Mouse (Mus musculus) adrenal gland, adult 18-20 months (tissue): Measurements from ENCODE around the gene Sstr3. TPM values are rescaled to one million over a fixed set of nuclear protein-coding genes. Genes with fewer than 3 reads are reported as not detected.
A peak's percentile ranks its signal among the peaks of the same experiment; 100 is the strongest.

Experiments used
- DNase-seq, 2 experiments: peaks; one replicate each; pipeline ENCODE4 v3.0.0; 2021 to 2022; ENCODE audit warnings: low spot score in 2 of 2
- total RNA-seq, 2 experiments: library from RNA; stranded (reverse); gene quantifications; 1 replicate in 1 of 2; 2 replicates in 1 of 2; pipeline ENCODE4 v1.2.3; 2021

The Sstr3 gene
- total RNA-seq, 2 experiments from 2014 or later, result 0.45 to 1.2 TPM

DNA sequence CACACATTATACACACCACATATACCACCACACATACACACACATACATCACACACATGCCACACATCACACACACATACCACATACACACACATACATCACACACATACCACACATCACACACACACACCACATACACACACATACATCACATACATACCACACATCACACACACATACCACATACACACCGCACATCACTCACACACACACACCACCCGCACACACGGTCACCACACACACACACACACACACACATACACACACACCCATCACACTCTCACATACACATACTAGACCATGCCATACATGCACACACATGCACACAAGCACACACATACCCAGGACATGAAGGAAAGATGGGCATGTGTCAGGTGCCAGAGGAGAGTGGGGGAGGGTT is 18.9 kb upstream of the Sstr3 start:
- DNase-seq, result no peak

DNA sequence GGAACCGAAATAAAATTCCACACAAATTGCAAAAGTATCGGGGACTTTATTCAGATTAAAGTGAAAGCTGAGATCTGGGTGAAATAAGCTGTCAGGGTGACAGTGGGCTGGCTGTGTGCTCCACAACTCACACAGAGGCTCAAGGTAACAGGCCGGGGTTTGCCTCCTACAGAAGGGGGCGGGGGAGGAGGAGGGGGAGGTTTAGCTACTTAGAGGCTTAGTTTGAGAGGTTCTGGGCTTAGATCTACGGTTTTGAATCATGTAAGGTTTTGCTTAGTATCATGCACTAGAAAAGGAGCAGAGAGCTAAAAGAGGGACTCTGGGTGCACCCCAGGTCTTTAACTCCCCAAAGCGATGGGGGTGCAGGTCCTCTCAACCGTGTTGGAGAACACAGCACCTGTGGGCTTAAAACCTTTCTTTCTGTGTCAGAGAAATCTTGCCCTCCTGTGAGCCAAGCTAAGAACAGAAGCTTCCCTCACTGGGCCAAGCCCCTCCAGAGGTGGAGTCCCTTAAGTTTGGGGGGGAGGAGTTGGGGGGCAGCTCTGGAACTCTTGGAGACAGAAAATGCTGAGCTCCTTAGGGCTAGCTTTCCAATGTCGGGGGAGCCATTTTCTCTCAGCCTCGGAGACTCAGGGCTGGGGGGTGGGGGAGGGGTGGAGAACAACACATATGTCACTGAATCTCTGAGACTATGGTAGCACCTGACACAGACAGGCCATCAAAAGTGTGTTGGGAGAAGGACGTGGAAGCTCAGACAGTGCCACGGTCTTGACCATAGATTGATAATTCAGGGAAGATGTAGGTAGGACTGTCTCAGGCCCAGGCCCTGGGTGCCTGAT is 14.9 kb upstream of the Sstr3 start:
- no peak for DNase-seq

DNA sequence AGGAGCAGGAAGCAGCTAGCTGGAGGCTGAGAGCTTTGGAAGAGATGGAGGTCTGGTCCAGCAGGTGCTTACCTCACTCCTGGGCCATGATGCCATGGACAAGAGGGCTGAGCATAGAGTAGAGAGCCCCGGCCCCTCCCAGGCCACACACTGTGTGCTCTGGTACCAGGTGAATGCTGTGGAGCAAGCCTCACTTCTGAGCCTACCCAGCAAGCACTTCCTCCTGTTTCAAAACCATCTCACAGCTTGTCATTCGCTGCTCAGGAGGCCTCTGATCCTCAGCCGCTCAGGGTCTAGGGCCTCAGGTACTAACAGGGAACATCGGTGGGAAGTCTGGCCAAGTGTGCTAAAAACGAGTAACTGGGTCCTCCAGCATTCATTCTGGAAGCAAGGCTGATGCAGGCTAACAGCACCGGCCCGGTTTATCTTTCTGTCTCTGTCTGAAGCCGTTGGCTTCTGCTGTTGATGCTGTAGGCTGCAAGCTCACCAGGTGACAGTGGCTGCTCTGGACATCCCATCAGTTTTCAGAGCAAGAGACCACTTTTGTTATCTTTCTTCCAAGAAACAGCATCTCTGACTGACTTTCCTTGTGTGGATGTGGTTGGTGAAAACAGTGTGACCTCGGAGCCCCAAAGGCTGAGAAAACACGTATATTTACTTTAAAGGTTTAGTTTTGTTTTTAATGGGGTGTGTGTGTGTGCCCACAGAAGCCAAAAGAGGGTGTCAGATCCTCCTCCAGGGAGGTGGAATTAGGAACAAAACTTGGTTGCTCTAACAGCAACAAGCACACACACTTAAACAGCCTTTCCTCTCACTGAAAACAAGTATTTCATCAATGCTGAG is 13.4 kb upstream of the Sstr3 start:
- no peak for DNase-seq

DNA sequence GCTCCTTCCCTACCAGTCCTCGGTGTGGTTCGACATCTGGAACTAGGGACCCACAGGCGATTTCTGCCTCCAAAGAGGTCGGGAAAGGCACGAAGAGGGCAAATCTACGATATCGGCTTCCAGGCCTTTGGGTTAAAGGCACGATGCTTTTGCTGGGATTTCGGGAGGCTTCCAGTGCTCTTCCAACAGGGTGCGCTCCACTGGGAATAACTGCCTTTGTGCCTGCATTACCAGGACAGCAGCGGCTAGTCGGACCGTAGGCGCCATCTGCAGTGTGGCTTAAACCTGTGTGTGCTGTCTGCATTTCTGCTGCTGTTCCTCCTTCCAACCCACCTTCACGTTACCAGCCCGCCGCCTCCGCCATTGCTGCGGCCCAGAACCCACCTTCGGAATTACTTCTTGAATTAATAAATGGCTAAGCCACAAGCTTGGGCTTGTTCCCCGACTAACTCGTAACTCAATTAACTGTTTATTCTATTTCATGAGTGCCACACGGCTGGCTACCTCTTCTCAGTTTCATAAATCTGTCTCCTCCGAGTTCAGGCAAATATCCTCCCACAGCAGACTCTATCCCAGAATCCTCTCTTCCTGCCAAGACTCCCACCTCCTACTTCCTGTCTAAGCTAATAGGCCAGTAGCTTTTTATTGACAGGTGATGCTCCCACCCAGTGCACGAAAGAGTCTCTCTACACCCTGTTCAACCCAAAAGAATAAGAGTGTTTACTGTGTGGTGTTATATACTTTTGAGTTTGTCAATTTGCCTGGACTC is 10.2 kb upstream of the Sstr3 start:
- DNase-seq, result no peak

DNA sequence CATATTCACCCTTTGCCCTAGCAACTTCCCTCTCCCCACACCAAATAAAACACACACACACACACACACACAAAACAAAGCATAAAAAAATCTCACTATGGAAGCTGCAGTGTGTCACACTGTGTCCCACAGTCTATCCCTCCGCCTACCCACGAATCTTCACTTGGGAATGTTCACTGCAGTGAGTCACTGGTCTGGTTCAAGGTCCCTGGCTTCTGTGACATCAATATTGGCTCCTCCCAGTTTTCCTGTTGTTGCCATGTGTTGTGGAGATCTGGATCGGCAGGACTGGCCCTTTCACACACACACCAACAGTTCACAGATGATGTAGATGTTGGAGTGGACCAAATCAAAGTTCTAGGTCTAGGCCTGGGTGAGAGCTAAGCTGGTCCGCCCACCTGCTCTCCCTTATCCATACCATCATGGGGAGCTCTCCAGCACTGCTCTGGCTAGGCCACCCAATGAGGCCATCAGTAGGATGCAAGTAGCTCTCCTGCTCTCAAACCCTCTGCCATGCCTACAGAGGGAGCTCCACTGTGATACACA is 4.8 kb upstream of the Sstr3 start:
- DNase-seq, result peak in 1 of 2 experiments; percentile 54

DNA sequence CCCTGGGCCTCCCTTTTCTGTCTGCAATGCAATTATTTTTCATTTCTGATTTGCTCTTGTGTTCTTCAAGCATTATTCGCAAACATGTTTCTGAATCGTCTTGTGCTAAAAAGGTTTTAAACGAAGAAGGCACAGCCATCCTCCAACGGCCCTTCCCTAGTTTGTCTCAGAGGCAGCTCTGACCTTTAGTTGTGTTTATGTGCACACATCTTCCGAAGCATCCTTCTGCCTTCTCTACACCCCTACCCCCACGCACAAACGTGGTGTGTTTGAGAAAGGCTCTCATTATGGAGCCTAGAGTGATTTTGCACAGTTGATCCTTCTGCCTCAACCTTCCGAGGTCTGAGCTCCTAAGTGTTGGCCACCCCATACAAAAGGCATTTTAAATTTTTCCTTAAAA is 4.2 kb upstream of the Sstr3 start:
- DNase-seq, result no peak

DNA sequence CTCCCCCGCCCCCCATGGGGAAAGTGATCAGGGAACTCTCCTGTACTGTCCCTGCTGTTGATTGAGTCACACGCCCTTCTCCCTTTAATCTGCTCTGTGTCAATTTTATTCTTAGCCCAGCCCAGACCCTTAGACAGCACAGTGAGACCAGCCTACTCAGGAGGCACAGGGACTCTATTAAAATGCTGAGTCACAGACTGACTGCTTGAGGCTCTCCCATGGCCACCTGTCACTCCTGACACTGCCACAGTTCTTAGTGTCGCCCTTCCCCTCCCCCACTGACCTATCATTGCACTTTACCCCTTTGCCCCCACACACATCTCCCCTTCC is 3.8 kb upstream of the Sstr3 start:
- peak in 1 of 2 experiments; percentile 35 for DNase-seq

DNA sequence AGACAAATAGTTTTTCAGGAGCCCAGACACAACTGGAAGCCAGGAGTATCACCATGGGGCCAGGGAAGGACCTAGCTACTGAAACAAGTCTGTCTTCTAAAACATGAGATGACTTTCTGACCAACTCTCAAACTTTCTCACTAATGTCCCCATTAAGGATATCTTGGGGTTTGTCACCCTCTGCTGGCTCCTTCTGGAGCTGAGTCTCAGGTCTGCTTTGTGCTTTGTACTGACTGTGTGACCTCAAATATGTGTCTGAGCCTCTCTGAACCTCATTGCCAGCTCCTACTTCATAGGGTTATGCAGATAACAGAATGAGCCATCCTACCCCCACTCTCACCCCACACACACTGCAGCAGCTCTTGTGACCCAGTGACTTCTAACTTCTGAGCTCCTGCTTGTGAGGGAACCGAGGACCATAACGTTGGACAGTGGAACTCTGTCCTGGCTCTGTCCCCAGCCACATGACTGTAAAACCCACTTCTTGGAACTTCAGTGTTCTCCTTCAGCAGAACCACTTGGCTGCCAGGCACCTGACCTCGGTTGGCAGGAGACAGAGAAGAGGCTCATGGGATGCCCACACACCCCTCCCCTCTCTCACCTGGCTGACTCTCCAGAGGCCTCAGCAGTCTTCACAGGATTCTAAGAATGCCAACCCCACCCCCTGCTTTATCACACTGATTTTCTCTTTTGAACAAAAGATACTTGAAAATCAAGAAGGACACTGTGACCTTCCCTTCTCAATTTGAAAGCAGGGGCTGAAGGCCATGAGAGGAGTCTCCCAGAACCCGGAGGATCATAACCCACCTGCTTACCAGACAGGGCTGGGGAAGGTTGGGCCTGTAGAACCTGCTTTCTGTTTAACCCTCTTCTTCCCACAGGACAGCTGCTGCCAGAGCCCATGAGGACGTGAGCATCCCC is 3.2 kb upstream of the Sstr3 start:
- DNase-seq, result peak in 1 of 2 experiments; percentile 59

DNA sequence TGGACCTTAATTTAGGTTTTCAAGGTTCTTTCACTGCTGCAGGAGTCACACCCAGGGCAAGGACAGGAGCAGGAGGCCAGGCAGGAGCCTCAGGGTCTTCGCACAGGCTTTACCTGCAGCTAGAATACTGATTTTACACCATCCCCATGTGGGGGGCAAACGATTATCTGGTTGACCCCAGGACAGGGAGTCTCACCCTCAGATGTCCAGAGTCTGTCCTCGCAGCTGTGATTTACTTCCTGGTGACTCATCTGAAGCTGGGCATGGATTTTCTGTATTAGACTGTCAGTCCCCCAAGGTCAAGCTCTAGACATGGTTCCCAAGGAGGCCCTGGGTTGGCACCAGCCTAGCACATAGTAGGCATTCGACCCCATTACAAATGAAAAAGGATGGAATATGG is 1.6 kb upstream of the Sstr3 start:
- DNase-seq, result no peak

DNA sequence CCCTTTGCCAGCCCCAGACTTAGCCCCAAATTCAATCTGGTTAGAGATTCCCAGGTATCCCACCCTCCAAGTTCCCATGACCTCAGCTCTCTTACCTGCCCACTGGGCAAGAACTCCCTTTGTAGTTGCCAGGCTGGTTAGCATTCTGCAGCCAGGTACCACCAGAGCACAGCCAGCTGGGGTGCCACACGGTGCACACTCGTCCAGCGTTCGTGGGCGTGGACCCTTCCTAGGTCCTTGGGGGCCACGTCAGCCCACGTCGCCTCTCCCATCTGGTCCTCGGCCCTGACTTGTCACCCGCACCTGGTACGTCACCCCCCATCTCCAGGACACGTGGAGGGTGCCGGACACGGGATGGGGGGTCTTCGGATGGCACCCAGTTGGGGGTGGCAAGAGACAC is 444 bp downstream of the Sstr3 start:
- DNase-seq, result no peak

DNA sequence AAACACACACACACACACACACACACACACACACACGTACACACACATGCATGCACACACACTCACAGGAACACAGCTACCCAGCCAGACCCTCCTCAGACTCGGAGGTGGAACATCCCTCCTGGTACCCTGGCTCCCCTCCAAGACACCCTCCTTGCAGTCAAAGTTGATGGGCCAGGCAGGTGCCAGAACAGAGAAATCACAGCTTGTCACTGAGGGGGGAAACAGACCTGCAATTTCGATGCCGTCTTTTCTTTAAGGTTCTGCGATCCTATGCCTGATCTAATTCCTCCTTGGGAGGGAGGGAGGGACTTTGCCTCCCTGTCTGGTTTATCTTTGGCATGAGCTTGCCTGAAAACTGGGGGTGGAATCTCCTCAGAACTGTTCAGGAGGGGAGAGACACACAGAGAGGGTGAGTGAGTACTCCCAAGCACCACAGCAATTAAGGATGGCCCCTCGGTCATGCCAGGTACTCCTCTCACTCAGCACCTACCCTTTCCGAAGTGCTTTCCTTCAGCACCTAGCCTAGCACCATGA is 1.6 kb downstream of the Sstr3 start:
- DNase-seq, result no peak

DNA sequence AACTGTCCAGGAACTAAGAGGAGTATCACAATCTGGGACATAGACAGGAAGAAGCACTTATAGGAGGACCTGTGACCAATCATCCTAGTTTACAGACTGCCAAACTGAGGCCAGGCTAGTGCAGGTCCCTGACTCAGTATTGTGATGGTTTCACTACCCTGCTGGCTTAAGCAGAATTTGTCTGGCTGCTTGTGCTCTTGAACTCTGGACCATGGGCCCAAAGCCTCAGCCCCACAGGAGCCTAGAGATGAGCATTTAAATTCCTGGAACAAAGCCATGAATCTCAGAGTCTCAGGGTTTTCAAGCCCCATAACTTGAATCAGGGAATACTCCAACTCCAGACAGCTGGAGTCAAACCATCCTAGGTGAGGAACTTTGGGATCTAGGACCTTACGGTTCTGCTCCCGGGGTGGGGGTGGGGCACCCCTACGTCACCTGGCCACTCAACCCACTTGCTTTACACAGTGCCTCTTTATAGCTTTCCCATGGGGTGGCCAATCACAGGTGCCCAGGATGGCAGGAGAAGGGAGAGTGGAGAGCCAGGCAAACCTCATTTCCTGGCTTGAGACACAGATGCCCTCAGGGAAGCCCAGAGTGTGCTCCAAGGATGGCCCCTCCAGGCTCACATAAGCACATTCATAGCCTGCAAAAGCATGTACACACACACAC is 2.3 kb downstream of the Sstr3 start:
- no peak for DNase-seq

DNA sequence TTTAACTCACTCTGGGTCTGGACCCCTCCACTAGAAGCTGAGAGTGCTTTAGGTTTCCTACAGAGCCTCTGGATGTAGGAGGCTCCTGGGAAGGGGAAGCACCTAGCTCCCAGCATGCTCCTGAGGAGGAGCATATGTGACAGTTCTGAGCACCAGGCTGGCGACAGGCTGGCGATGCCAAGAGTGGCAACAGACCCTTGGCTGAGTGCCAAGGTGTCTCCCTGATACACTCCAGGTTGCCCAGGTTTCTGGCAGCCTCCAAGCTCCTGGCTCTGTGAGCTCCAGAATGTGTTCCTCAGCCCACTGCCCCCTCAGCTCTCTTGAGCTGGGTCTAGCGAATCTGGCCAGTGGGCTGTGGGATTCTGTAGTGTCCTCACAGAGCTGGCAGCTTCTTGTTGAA is 2.9 kb downstream of the Sstr3 start:
- DNase-seq, result no peak

DNA sequence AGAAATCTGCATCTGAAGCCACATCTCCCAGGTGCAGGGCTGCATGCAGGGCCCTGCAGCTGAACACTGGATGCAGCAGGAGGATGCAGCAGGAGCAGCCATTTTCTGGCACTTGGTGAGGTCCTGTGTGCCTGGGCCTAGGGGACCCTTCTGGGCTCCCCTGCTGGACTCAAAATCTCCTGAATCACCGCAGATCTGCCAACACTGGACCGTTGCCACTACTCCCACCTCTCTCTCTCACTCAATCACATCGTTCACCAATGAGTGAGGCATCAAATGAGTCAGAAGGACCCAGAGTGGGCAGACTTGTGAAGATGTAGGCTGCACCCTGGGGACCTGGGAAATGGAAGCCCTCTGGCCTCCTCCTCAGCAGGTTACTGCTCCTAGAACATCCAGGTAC is 3.4 kb downstream of the Sstr3 start:
- no peak for DNase-seq

DNA sequence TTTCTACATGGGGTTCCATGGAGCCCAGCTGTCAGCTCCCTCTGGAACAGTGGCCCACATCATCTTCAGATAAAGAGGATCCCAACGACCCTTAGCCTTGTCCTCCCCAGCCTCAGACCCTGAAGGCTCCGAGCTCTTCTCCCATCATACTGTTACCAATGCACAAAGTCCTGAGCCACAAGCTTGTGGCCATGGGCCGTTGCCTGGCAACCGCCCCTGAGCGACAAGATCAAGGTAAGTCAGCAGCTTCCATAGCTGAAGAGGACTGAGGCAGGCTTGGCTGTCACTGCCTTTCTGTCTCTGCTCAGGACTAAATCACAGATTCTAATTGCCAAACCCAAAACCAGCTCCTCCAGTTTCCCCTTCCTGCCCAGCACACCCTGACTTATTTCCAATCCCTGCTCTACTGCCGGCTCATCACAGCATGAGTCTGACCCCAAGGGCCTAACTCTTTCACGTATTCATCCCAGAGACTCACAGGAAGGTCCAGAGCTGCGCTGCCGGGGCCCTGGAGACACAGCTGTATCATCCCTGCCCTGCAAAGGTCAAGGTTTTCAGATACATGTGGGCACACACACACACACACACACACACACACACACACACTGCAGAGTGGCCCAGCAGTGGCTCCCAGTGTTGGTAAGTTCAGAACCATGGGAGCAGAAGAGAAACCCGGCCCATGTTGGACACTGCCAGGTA is 8.6 kb downstream of the Sstr3 start:
- DNase-seq, result no peak

DNA sequence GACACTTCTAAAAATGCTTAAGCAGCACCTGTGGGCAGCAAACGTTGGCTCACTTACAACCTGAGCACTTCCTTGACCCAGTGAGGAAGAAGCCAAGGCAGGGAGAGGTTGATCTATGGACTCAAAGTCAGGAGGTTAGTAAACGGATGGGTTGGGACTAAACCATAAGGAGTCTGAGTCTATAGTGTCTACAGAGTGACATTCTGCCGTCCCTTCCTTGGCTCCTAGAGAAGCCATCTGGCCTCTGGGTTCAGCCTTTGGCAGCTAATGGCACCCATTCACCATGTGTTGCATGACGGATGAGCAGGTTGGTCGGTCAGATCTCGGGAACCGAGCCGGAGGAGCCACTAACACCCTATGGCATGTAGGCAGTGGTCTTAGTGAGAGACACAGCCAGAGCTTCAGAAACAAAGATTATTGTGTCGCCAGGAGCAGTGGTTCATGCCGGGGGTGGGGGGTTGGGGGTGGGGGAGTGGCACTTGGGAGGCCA is 11.1 kb downstream of the Sstr3 start:
- DNase-seq, result no peak

DNA sequence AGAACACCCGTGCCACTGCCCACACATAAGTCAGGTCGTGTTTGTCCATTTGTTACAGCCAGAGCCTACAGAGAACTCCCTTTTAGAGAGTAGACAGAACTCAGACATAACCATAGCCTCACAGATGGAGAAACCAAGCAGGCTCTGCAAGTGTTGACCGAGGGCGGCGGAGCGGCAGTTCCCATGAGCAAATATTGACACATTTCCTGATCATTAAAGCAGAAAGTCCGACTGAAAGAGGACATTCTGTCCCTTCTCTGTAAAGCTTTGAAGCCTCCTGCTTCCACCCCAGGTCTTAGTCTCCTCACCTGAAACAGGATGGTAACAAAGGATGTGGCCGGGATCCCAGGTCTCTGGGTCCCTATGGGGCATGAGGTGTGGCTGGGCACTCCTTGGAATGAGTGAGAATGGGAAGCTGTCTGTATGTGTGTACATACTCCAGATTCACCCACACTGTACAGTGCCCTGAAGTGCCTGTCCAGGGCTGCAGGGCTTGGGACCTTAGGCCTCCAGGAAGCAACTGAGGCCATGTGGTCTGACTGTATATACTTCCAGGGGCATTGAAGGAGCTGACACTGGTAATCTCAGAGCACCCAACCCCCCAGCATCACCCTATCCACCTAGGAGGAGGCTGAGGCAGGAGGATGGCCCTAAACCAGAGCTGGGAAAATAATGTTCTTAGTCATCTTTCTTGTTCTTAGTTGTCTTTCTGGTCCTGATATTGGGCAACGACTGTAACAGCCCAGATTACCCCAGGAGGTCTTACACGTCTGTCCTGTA is 11.7 kb downstream of the Sstr3 start:
- DNase-seq, result no peak

DNA sequence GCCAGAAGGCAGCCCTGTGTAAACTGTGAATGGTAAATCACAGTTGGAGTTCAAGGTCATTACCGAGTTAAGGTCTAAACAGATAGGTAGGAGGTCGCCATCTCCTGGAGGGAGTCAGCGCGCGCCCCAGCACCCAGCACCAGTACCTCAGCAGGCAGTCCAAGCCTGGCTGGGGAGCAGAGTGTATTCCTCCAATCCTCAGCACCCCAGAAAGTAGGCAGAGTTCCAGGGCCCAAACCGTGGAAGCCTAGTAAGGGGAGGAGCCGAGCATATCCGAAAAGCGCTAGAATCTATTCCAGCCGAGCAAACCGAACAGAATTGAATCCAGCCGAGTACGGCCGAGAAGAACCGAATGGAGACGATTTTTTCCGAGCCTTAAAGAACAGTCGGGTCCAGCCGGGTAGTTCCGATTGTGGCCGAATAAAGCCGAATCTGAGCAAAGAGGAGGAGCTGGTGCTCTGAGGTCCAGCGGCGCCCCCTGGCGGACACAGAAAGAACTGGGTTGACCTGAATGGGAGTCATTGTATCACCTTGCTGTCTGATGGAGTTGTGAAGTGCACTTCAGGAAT is 12.5 kb downstream of the Sstr3 start:
- peak; percentile 97 to 99 for DNase-seq
